ENCODE assay signal across 22 mouse cellular contexts in the genomic region with DNA sequence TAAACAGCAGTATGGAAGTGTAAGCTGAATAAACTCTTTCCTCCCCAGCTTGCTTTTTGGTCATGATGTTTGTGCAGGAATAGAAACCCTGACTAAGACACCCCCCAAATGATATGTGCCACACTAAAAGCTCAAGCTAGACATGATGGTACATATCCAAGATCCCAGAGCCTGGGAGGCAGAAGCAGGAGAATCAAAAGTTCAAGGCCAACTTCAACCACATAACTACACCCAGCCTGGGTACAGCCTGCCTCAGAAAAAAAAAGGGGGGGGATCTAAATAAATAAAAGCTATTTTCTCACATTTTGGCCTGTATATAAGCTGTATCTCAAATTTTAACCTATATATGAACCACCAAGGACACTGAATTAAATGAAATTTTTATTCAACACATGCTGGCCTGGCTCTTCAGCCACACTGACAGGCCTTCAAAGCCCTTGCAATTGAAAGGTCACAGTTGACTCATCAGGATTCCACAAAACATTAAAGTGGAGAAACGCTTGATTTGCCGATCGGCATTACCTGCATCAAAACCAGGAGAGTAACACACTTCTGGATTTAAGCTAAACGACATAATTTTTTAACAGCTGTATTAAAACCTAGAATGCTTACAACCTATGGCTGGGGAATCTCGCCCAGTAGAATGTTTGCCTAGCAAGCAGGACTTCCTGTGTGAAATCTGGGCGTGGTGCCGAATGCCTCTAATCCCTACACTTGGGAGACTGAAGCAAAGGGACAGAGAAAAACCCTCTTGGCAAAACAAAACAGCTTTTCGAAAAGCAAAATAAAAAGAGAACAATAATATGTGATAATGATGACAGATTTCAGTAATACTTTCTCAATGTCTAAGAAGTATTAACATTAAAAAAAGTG. TPM values are rescaled to one million over a fixed set of nuclear protein-coding genes. Genes with fewer than 3 reads are reported as not detected.
DNase-seq lines count a peak whose midpoint lies in the region; ATAC-seq and TF ChIP-seq lines count a peak whose summit lies in the region.
"Had no signal": no experiment of that assay in that cellular context is flagged by ENCODE, and none has a peak within 500 bp of the region (broad histone marks: within the 10 kb centered on the region; RNA-seq: fewer than 3 reads in every experiment).

No protein-coding gene starts in this region.

- H3K4me2 ChIP-seq in lung, embryonic 16.5 days (ENCODE audit: low read depth, low read length): no peak overlapping the region
- H3K4me2 ChIP-seq in stomach, postnatal 0 days (replicated peaks; ENCODE audit: low read depth): no peak overlapping the region

- H3K4me1 ChIP-seq in lung, embryonic 16.5 days (replicated peaks; ENCODE audit: control insufficient read depth, insufficient read depth, low read length): peaks cover 16% of the 10 kb centered on the region
- H3K4me1 ChIP-seq in stomach, postnatal 0 days (replicated peaks; ENCODE audit: control insufficient read depth, insufficient read depth): no peaks in the 10 kb centered on the region
- H3K4me1 ChIP-seq: embryonic facial prominence, embryonic 10.5 days had no signal

- ATAC-seq in lung, embryonic 16.5 days (ENCODE audit: low read depth): no peak
- no peak for ATAC-seq in stomach, postnatal 0 days (ENCODE audit: low FRiP score, low TSS enrichment)

- peaks cover 3% of the 10 kb centered on the region; the same call in 1 of the 2 replicates for H3K9me3 ChIP-seq in lung, embryonic 16.5 days (ENCODE audit: control insufficient read depth, low read length)
- no peaks in the 10 kb centered on the region for H3K9me3 ChIP-seq in stomach, postnatal 0 days (ENCODE audit: control insufficient read depth, low read length)

- WGBS in lung, embryonic 16.5 days: 73% methylated on average over 8 of the region's 8 CpGs
- WGBS in stomach, postnatal 0 days: 48% methylated on average over 8 of the region's 8 CpGs

- H3K27me3 ChIP-seq in lung, embryonic 16.5 days (ENCODE audit: control insufficient read depth, insufficient read depth, low read depth, low read length): no peaks in the 10 kb centered on the region
- no peaks in the 10 kb centered on the region for H3K27me3 ChIP-seq in stomach, postnatal 0 days (ENCODE audit: control insufficient read depth, insufficient read depth, low read length)

- peak; percentile 93 for DNase-seq in heart, adult 11 months
- no peak for DNase-seq in heart, adult 8-10 months (ENCODE audit: low spot score)
- DNase-seq in urinary bladder, postnatal 14 days (ENCODE audit: low spot score): peak; percentile 56
- DNase-seq in urinary bladder, postnatal 10 days (ENCODE audit: low spot score): no peak
- DNase-seq in stomach, postnatal 0 days (ENCODE audit: low spot score): peak; percentile 61
- no peak for DNase-seq in layer of hippocampus, adult 11-12 months (ENCODE audit: low spot score)
- DNase-seq in Muller cell, postnatal 12 days (ENCODE audit: inconsistent ontology term): no peak
- DNase-seq: B cell, adult 2 months; cerebellum, adult 8-10 months; gastrocnemius, adult 2 months; kidney, adult 2 months; kidney, postnatal 14 days; left cerebral cortex, postnatal 4 days; liver; right cerebral cortex, postnatal 25 days; thymus, adult 18-20 months; thymus, postnatal 4 days had no signal

- no peak overlapping the region for H3K9ac ChIP-seq in lung, embryonic 16.5 days (ENCODE audit: low read length)
- H3K9ac ChIP-seq in stomach, postnatal 0 days (ENCODE audit: low read length): no peak overlapping the region

- H3K36me3 ChIP-seq in lung, embryonic 16.5 days (ENCODE audit: control insufficient read depth, insufficient read depth, low read length): peaks cover 15% of the 10 kb centered on the region
- H3K36me3 ChIP-seq in stomach, postnatal 0 days (ENCODE audit: control insufficient read depth, insufficient read depth, low read length): no peaks in the 10 kb centered on the region; the same call in 1 of the 2 replicates

- H3K4me3 ChIP-seq in lung, embryonic 16.5 days (ENCODE audit: low read length): no peak overlapping the region
- no peak overlapping the region for H3K4me3 ChIP-seq in stomach, postnatal 0 days (ENCODE audit: low read depth, low read length)
- H3K4me3 ChIP-seq: embryonic facial prominence, embryonic 10.5 days; gastrocnemius, adult 2 months had no signal

- no peak for TF ChIP-seq CTCF in stomach, postnatal 0 days (IDR thresholded peaks at IDR 0.05; ENCODE audit: low read depth)

- peak overlapping the region; percentile 43; the same call in 1 of the 2 replicates for H3K27ac ChIP-seq in lung, embryonic 16.5 days (ENCODE audit: low read length)
- H3K27ac ChIP-seq in stomach, postnatal 0 days (replicated peaks): no peak overlapping the region
- H3K27ac ChIP-seq: embryonic facial prominence, embryonic 10.5 days; gastrocnemius, adult 2 months had no signal

- TF ChIP-seq EP300 in stomach, postnatal 0 days (optimal IDR thresholded peaks at IDR 0.05): no peak

RNA-seq across cellular contexts. Expression of a gene that starts 9.9 kb away (rescaled TPM):
- 1 to 10 TPM; 4.7 to 7.6 (median 6.2) TPM for total RNA-seq in heart, adult 8-10 months (2022)
- 38.7 and 38.9 TPM in 2 replicates for polyA plus RNA-seq in lung, embryonic 16.5 days (2015; fragmentation: Nextera tagmentation; extraction: Ambion mirVana)
- 16.2 and 17.6 TPM in 2 replicates for polyA plus RNA-seq in stomach, postnatal 0 days (2015; fragmentation: Nextera tagmentation; extraction: Ambion mirVana)

RNA-seq across cellular contexts. Expression of a gene that starts 43.3 kb away (rescaled TPM):
- not detected for total RNA-seq in heart, adult 8-10 months (2022)
- polyA plus RNA-seq in lung, embryonic 16.5 days (2015; fragmentation: Nextera tagmentation; extraction: Ambion mirVana): 0.15 and 0.41 TPM in 2 replicates
- 0.07 and 0.24 TPM in 2 replicates for polyA plus RNA-seq in stomach, postnatal 0 days (2015; fragmentation: Nextera tagmentation; extraction: Ambion mirVana)
- total RNA-seq: gastrocnemius, adult 2 months; hematopoietic stem cell, adult 5-6 weeks; midbrain, postnatal 0 days had no signal
- polyA plus RNA-seq: kidney, adult 2 months; spleen, adult 2 months had no signal

RNA-seq across cellular contexts. Expression of a gene that starts 59.6 kb away (rescaled TPM):
- total RNA-seq in heart, adult 8-10 months (2022): 10 to 100 TPM; 43.9 to 59.3 (median 54.1) TPM
- 0.34 and 0.69 TPM in 2 replicates for polyA plus RNA-seq in lung, embryonic 16.5 days (2015; fragmentation: Nextera tagmentation; extraction: Ambion mirVana)
- polyA plus RNA-seq in stomach, postnatal 0 days (2015; fragmentation: Nextera tagmentation; extraction: Ambion mirVana): 0.53 and 0.62 TPM in 2 replicates

Comparison
In these comparisons a context has a peak if more than half of its experiments do, and no peak if none do; other contexts are left out.
1. DNase-seq: peak in heart, adult 11 months (single experiment), urinary bladder, postnatal 14 days (single experiment) and stomach, postnatal 0 days (single experiment); none in heart, adult 8-10 months (single experiment), urinary bladder, postnatal 10 days (single experiment), layer of hippocampus, adult 11-12 months (single experiment) and Muller cell, postnatal 12 days (single experiment).